Mouse (Mus musculus): ENCODE measurements around the gene Tnn. TPM values are rescaled to one million over a fixed set of nuclear protein-coding genes. Genes with fewer than 3 reads are reported as not detected.

Gene Tnn
- polyA plus RNA-seq, 1 experiment from 2014 or later = not detected

DNA sequence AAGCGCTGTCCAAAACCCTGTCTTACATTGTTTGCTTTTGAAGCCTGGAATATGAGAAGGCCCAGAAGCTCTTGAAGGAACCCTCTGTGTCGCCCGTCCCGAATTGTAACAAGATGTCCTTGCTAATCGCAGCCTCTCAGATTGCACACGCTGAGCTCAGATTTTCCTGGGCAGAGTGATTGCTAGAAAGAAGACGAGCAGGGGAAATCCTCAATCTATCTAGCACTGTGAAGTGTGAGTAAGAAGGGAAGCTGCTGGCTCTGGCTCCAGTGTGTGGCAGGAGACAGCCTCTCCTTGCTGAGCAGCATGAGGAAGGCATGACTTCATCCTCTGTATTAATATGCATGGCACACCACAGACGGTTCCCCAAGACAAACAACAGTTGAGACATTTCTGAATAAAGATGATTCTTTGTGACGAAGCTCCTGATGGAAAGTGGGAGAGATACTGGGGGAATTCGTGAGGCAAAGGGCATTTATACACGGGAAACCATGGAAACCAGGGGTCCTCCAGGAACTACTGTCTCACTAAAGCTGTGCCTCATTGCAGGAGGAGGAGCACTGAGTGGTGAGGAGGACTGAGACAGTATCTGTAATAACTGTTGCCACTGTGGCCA is 4.0 kb downstream of the Tnn start:
- no peak overlapping the region for H3K9ac ChIP-seq (ENCODE audit: low read length)
- no peak overlapping the region for H3K4me2 ChIP-seq (ENCODE audit: low read depth, low read length, severe bottlenecking)
- no peak overlapping the region for H3K4me3 ChIP-seq (ENCODE audit: low read depth, low read length)
- DNase-seq (ENCODE audit: low spot score) (no peak), ATAC-seq (replicated peaks; ENCODE audit: low FRiP score) (no peak)
- no peaks in the 10 kb centered on the region for H3K4me1 ChIP-seq (replicated peaks; ENCODE audit: control insufficient read depth, insufficient read depth, low read length)
- H3K36me3 ChIP-seq (ENCODE audit: control insufficient read depth, insufficient read depth, low read length) = no peaks in the 10 kb centered on the region
- H3K27ac ChIP-seq (ENCODE audit: low read depth, low read length) = no peak overlapping the region
- H3K27me3 ChIP-seq (ENCODE audit: control insufficient read depth, insufficient read depth, low read length) = no peaks in the 10 kb centered on the region
- no peaks in the 10 kb centered on the region for H3K9me3 ChIP-seq (ENCODE audit: control insufficient read depth, low read length)
- 73% methylated on average over 11 of the region's 11 CpGs for WGBS

DNA sequence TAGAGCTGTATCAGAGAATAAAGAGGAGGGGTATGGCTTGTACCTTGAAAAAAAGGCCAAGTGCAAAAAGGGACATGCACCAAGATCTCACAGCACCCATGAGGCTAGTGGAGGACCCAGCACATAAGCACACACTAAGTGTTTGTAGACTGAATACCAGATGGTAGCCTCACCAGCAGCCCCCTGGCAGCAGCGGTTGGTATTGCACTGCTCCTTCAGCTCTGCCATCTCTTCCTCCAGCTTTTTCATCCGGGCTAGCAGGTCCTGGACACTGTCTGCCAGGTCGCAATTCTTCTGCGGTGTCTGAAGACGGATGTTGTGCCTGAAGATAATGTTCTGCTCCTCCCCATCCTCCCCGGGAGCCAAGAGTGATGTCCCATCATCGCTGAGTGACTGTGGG is 6.1 kb downstream of the Tnn start:
- DNase-seq (ENCODE audit: low spot score) (no peak), ATAC-seq (replicated peaks; ENCODE audit: low FRiP score) (0 out of 2 replicates have a peak, but pooled peaks have one; percentile 7)
- H3K9me3 ChIP-seq (ENCODE audit: control insufficient read depth, low read length) = no peaks in the 10 kb centered on the region
- H3K4me2 ChIP-seq (ENCODE audit: low read depth, low read length, severe bottlenecking) = no peak overlapping the region
- no peaks in the 10 kb centered on the region for H3K36me3 ChIP-seq (ENCODE audit: control insufficient read depth, insufficient read depth, low read length)
- H3K27ac ChIP-seq (ENCODE audit: low read depth, low read length) = no peak overlapping the region
- no peaks in the 10 kb centered on the region for H3K27me3 ChIP-seq (ENCODE audit: control insufficient read depth, insufficient read depth, low read length)
- no peak overlapping the region for H3K9ac ChIP-seq (ENCODE audit: low read length)
- H3K4me3 ChIP-seq (ENCODE audit: low read depth, low read length) = no peak overlapping the region
- WGBS = 91% methylated on average over 7 of the region's 7 CpGs
- no peaks in the 10 kb centered on the region for H3K4me1 ChIP-seq (replicated peaks; ENCODE audit: control insufficient read depth, insufficient read depth, low read length)

GRCm38 (mm10) chr1:160145606-160146005 is 7.8 kb downstream of the Tnn start:
- H3K4me1 ChIP-seq (replicated peaks; ENCODE audit: control insufficient read depth, insufficient read depth, low read length) = no peaks in the 10 kb centered on the region
- no peaks in the 10 kb centered on the region for H3K9me3 ChIP-seq (ENCODE audit: control insufficient read depth, low read length)
- no peak overlapping the region for H3K4me3 ChIP-seq (ENCODE audit: low read depth, low read length)
- no peak overlapping the region for H3K9ac ChIP-seq (ENCODE audit: low read length)
- H3K27me3 ChIP-seq (ENCODE audit: control insufficient read depth, insufficient read depth, low read length) = no peaks in the 10 kb centered on the region
- H3K27ac ChIP-seq (ENCODE audit: low read depth, low read length) = no peak overlapping the region
- ATAC-seq (replicated peaks; ENCODE audit: low FRiP score) = 0 out of 2 replicates have a peak, but pooled peaks have one; percentile 34
- WGBS = 79% methylated on average over 3 of the region's 3 CpGs
- DNase-seq (ENCODE audit: low spot score) = no peak
- no peak overlapping the region for H3K4me2 ChIP-seq (ENCODE audit: low read depth, low read length, severe bottlenecking)
- no peaks in the 10 kb centered on the region for H3K36me3 ChIP-seq (ENCODE audit: control insufficient read depth, insufficient read depth, low read length)

GRCm38 (mm10) chr1:160144343-160144742 is 9.0 kb downstream of the Tnn start:
- Histone ChIP-seq H3K27me3 (ENCODE audit: control insufficient read depth, insufficient read depth, low read length) (no peaks in the 10 kb centered on the region), H3K36me3 (ENCODE audit: control insufficient read depth, insufficient read depth, low read length) (no peaks in the 10 kb centered on the region), H3K4me3 (ENCODE audit: low read depth, low read length) (no peak overlapping the region), H3K9me3 (ENCODE audit: control insufficient read depth, low read length) (no peaks in the 10 kb centered on the region), H3K27ac (ENCODE audit: low read depth, low read length) (no peak overlapping the region), H3K4me2 (ENCODE audit: low read depth, low read length, severe bottlenecking) (no peak overlapping the region), H3K9ac (ENCODE audit: low read length) (no peak overlapping the region), H3K4me1 (replicated peaks; ENCODE audit: control insufficient read depth, insufficient read depth, low read length) (no peaks in the 10 kb centered on the region)
- 77% methylated on average over 7 of the region's 7 CpGs for WGBS
- no peak for DNase-seq (ENCODE audit: low spot score)
- no peak for ATAC-seq (replicated peaks; ENCODE audit: low FRiP score)

- ATAC-seq (replicated peaks; ENCODE audit: low FRiP score) (no peak), DNase-seq (ENCODE audit: low spot score) (no peak)
- Histone ChIP-seq H3K36me3 (ENCODE audit: control insufficient read depth, insufficient read depth, low read length) (no peaks in the 10 kb centered on the region), H3K4me2 (ENCODE audit: low read depth, low read length, severe bottlenecking) (no peak overlapping the region), H3K4me3 (ENCODE audit: low read depth, low read length) (no peak overlapping the region), H3K9ac (ENCODE audit: low read length) (no peak overlapping the region), H3K27me3 (ENCODE audit: control insufficient read depth, insufficient read depth, low read length) (no peaks in the 10 kb centered on the region), H3K27ac (ENCODE audit: low read depth, low read length) (no peak overlapping the region), H3K9me3 (ENCODE audit: control insufficient read depth, low read length) (no peaks in the 10 kb centered on the region), H3K4me1 (replicated peaks; ENCODE audit: control insufficient read depth, insufficient read depth, low read length) (no peaks in the 10 kb centered on the region)
- WGBS = 90% methylated on average over 7 of the region's 7 CpGs
These were observed 17.0 kb downstream of the Tnn start for GRCm38 (mm10) chr1:160136362-160136890.

DNA sequence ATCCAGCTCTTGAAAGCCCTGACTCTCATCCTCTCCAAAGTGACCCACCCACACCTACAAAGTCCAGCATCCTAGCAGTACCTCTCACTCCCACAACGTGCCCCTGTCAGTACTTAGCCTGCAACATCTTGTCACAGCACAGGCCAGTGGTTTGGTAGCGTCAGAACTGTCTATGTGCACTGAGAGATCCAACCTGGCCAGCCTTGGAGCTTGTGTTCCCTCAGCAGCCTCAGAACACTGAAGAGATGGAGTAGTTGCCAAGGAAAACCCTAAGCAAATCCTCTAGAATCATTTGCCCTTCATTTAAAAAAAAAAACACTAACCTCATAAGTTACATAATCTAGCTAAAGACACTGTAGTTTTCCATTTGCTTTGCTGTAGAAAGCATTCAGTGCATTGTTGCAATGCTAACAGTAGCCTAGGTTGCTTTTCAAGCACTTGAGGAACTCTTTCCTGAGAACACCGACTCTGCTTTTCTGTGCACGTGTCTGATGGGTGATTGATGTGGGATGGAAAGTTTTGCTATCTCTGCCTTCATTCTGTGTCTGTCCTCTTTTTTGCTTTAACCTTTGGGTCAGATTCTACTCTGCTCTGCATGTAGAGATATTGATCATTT is 19.8 kb downstream of the Tnn start:
- Histone ChIP-seq H3K27me3 (ENCODE audit: control insufficient read depth, insufficient read depth, low read length) (no peaks in the 10 kb centered on the region), H3K4me3 (ENCODE audit: low read depth, low read length) (no peak overlapping the region), H3K36me3 (ENCODE audit: control insufficient read depth, insufficient read depth, low read length) (no peaks in the 10 kb centered on the region), H3K27ac (ENCODE audit: low read depth, low read length) (no peak overlapping the region), H3K9me3 (ENCODE audit: control insufficient read depth, low read length) (no peaks in the 10 kb centered on the region), H3K9ac (ENCODE audit: low read length) (no peak overlapping the region), H3K4me2 (ENCODE audit: low read depth, low read length, severe bottlenecking) (no peak overlapping the region), H3K4me1 (replicated peaks; ENCODE audit: control insufficient read depth, insufficient read depth, low read length) (no peaks in the 10 kb centered on the region)
- 77% methylated on average over 4 of the region's 4 CpGs for WGBS
- DNase-seq (ENCODE audit: low spot score) = no peak
- ATAC-seq (replicated peaks; ENCODE audit: low FRiP score) = no peak

GRCm38 (mm10) chr1:160123957-160124356 is 29.4 kb downstream of the Tnn start:
- Histone ChIP-seq H3K27me3 (ENCODE audit: control insufficient read depth, insufficient read depth, low read length) (no peaks in the 10 kb centered on the region), H3K4me3 (ENCODE audit: low read depth, low read length) (no peak overlapping the region), H3K36me3 (ENCODE audit: control insufficient read depth, insufficient read depth, low read length) (no peaks in the 10 kb centered on the region), H3K27ac (ENCODE audit: low read depth, low read length) (no peak overlapping the region), H3K9ac (ENCODE audit: low read length) (no peak overlapping the region), H3K4me2 (ENCODE audit: low read depth, low read length, severe bottlenecking) (no peak overlapping the region), H3K9me3 (ENCODE audit: control insufficient read depth, low read length) (no peaks in the 10 kb centered on the region), H3K4me1 (replicated peaks; ENCODE audit: control insufficient read depth, insufficient read depth, low read length) (no peaks in the 10 kb centered on the region)
- no peak for ATAC-seq (replicated peaks; ENCODE audit: low FRiP score)
- DNase-seq (ENCODE audit: low spot score) = no peak
- WGBS = 80% methylated on average over 2 of the region's 2 CpGs

DNA sequence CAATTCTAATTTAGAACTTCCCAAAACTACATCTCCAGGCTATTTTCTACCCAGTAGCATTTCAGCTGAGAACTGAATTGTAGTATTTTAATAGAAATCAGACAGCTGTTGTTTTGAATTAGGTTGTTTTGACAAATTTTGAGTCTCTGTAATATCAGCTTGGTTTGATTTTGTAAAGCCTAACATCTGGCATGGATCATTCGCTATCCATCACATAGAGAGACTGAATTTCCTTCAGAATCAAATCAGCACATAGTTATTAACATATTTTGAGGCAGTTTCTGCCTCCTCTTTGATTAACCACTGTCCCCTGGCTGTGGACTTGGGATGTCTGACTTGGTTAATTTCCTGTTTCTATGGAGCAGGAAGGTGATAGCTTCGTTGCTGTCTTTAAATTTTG is 44.8 kb downstream of the Tnn start:
- H3K27ac ChIP-seq (ENCODE audit: low read depth, low read length) = no peak overlapping the region
- H3K4me1 ChIP-seq (replicated peaks; ENCODE audit: control insufficient read depth, insufficient read depth, low read length) = no peaks in the 10 kb centered on the region
- no peak for ATAC-seq (replicated peaks; ENCODE audit: low FRiP score)
- no peak overlapping the region for H3K9ac ChIP-seq (ENCODE audit: low read length)
- no peak overlapping the region for H3K4me3 ChIP-seq (ENCODE audit: low read depth, low read length)
- H3K36me3 ChIP-seq (ENCODE audit: control insufficient read depth, insufficient read depth, low read length) = no peaks in the 10 kb centered on the region
- H3K4me2 ChIP-seq (ENCODE audit: low read depth, low read length, severe bottlenecking) = no peak overlapping the region
- 82% methylated on average over 2 of the region's 2 CpGs for WGBS
- no peak for DNase-seq (ENCODE audit: low spot score)
- H3K27me3 ChIP-seq (ENCODE audit: control insufficient read depth, insufficient read depth, low read length) = no peaks in the 10 kb centered on the region
- no peaks in the 10 kb centered on the region for H3K9me3 ChIP-seq (ENCODE audit: control insufficient read depth, low read length)

GRCm38 (mm10) chr1:160105426-160105825 is 48.0 kb downstream of the Tnn start:
- no peak for DNase-seq (ENCODE audit: low spot score)
- no peak overlapping the region for H3K4me3 ChIP-seq (ENCODE audit: low read depth, low read length)
- H3K4me1 ChIP-seq (replicated peaks; ENCODE audit: control insufficient read depth, insufficient read depth, low read length) = no peaks in the 10 kb centered on the region
- H3K27me3 ChIP-seq (ENCODE audit: control insufficient read depth, insufficient read depth, low read length) = no peaks in the 10 kb centered on the region
- H3K4me2 ChIP-seq (ENCODE audit: low read depth, low read length, severe bottlenecking) = no peak overlapping the region
- H3K27ac ChIP-seq (ENCODE audit: low read depth, low read length) = no peak overlapping the region
- no peaks in the 10 kb centered on the region for H3K36me3 ChIP-seq (ENCODE audit: control insufficient read depth, insufficient read depth, low read length)
- ATAC-seq (replicated peaks; ENCODE audit: low FRiP score) = no peak
- no peak overlapping the region for H3K9ac ChIP-seq (ENCODE audit: low read length)
- H3K9me3 ChIP-seq (ENCODE audit: control insufficient read depth, low read length) = no peaks in the 10 kb centered on the region
- WGBS = 92% methylated on average over 5 of the region's 5 CpGs
